Mouse (Mus musculus) heart, postnatal 0 days (tissue): ENCODE data around the gene Ss18l1. TPM values are rescaled to one million over a fixed set of nuclear protein-coding genes. Genes with fewer than 3 reads are reported as not detected.

Source experiments
- ATAC-seq: fragments of 200-750 bp; cut with Nextera tagmentation; 2 replicates; pipeline ENCODE4 v1.8.0; 2017; ENCODE audit warnings: low read depth, moderate number of reproducible peaks, moderate library complexity; ENCODE audit not compliant: insufficient read depth
- DNase-seq: peaks from one replicate; pipeline ENCODE4 v3.0.0-alpha.2; 2016; ENCODE audit warnings: low spot score
- H3K27ac ChIP-seq: fragments of 300-500 bp; sonication (generic); 2 replicates; pipeline ENCODE4 v1.5.1; 2014; ENCODE audit warnings: low read depth, mild to moderate bottlenecking
- H3K27me3 ChIP-seq: fragments of 300-500 bp; sonication (generic); 2 replicates; pipeline ENCODE4 v1.6.1; 2014; ENCODE audit warnings: low read length, mixed read lengths; ENCODE audit not compliant: control insufficient read depth, insufficient read depth
- H3K36me3 ChIP-seq: fragments of 300-500 bp; sonication (generic); replicated peaks from 2 replicates; pipeline ENCODE4 v1.6.1; 2014; ENCODE audit warnings: low read length, mixed read lengths; ENCODE audit not compliant: control insufficient read depth, insufficient read depth
- H3K4me1 ChIP-seq: fragments of 300-500 bp; sonication (generic); 2 replicates; pipeline ENCODE4 v1.6.1; 2014; ENCODE audit warnings: antibody characterized with exemption; ENCODE audit not compliant: control insufficient read depth, insufficient read depth
- H3K4me2 ChIP-seq: fragments of 300-500 bp; sonication (generic); 2 replicates; pipeline ENCODE4 v1.6.1; 2014; ENCODE audit warnings: low read depth, mild to moderate bottlenecking, low read length, moderate library complexity
- H3K4me3 ChIP-seq: fragments of 300-500 bp; sonication (generic); 2 replicates; pipeline ENCODE4 v1.5.1; 2014; ENCODE audit warnings: low read depth, low read length
- H3K9ac ChIP-seq: fragments of 300-500 bp; sonication (generic); replicated peaks from 2 replicates; pipeline ENCODE4 v1.6.1; 2014; ENCODE audit warnings: low read depth, low read length, mixed read lengths
- H3K9me3 ChIP-seq: fragments of 300-500 bp; sonication (generic); replicated peaks from 2 replicates; pipeline ENCODE4 v1.6.1; 2016; ENCODE audit warnings: low read length; ENCODE audit not compliant: control insufficient read depth
- CTCF ChIP-seq: IDR thresholded peaks from 2 replicates; pipeline ENCODE4 v1.5.1; 2016; ENCODE audit warnings: antibody characterized with exemption, control low read depth, low read depth
- EP300 ChIP-seq: IDR thresholded peaks from 2 replicates; pipeline ENCODE4 v1.6.1; 2016; ENCODE audit warnings: antibody characterized with exemption, low read depth
- WGBS: fragments of 180-500 bp; shearing (Covaris S2); extraction: QIAGEN DNeasy Blood & Tissue Kit; methylation state at CpG from one replicate; pipeline ENCODE4 v1.1.7; 2014; 5-methylcytosine and 5-hydroxymethylcytosine counted together
- polyA plus RNA-seq: library from polyadenylated mRNA; unstranded; fragments of >200 nt; fragmentation: Nextera tagmentation; extraction: Ambion mirVana; gene quantifications from 2 replicates; pipeline ENCODE4 v1.2.1, GENCODE M21; 2015
- total RNA-seq: library from RNA; depleted of rRNA; stranded (reverse); fragments of >200 nt; gene quantifications from 2 replicates; pipeline ENCODE4 v1.2.3, GENCODE M21; 2014; ENCODE audit warnings: low replicate concordance

The Ss18l1 gene
- total and polyA plus RNA-seq, 2 experiments from 2014 or later, result 2.3 to 5.3 TPM

GRCm38 (mm10) chr2:180090285-180090684, 48.0 kb downstream of the Ss18l1 start:
- no peak for DNase-seq
- Histone ChIP-seq H3K27me3 (no peaks in the 10 kb centered on the region), H3K9me3 (no peaks in the 10 kb centered on the region), H3K4me1 (no peaks in the 10 kb centered on the region), H3K4me3 (no peak overlapping the region), H3K4me2 (no peak overlapping the region), H3K27ac (no peak overlapping the region), H3K9ac (no peak overlapping the region), H3K36me3 (no peaks in the 10 kb centered on the region)
- TF ChIP-seq CTCF (no peak), EP300 (no peak)
- 61% methylated on average over 11 of the region's 11 CpGs for WGBS
- ATAC-seq, result no peak

GRCm38 (mm10) chr2:180095711-180096110, 53.4 kb downstream of the Ss18l1 start:
- Histone ChIP-seq H3K9ac (no peak overlapping the region), H3K4me3 (no peak overlapping the region), H3K27ac (no peak overlapping the region), H3K4me2 (no peak overlapping the region), H3K27me3 (peaks cover 34% of the 10 kb centered on the region), H3K36me3 (no peaks in the 10 kb centered on the region), H3K9me3 (no peaks in the 10 kb centered on the region), H3K4me1 (no peaks in the 10 kb centered on the region)
- DNase-seq, result no peak
- ATAC-seq, result no peak
- whole genome bisulfite sequencing, result 34% methylated on average over 5 of the region's 5 CpGs
- TF ChIP-seq EP300 (no peak), CTCF (no peak)

GRCm38 (mm10) chr2:180097585-180097984, 55.3 kb downstream of the Ss18l1 start:
- H3K27ac ChIP-seq, result no peak overlapping the region
- 24% methylated on average over 3 of the region's 3 CpGs for WGBS
- H3K9ac ChIP-seq, result no peak overlapping the region
- H3K36me3 ChIP-seq, result no peaks in the 10 kb centered on the region
- DNase-seq, result no peak
- no peaks in the 10 kb centered on the region for H3K4me1 ChIP-seq
- TF ChIP-seq EP300, result no peak
- TF ChIP-seq CTCF, result no peak
- no peak overlapping the region for H3K4me3 ChIP-seq
- ATAC-seq, result no peak
- H3K9me3 ChIP-seq, result no peaks in the 10 kb centered on the region
- H3K27me3 ChIP-seq, result peaks cover 52% of the 10 kb centered on the region
- H3K4me2 ChIP-seq, result no peak overlapping the region

DNA sequence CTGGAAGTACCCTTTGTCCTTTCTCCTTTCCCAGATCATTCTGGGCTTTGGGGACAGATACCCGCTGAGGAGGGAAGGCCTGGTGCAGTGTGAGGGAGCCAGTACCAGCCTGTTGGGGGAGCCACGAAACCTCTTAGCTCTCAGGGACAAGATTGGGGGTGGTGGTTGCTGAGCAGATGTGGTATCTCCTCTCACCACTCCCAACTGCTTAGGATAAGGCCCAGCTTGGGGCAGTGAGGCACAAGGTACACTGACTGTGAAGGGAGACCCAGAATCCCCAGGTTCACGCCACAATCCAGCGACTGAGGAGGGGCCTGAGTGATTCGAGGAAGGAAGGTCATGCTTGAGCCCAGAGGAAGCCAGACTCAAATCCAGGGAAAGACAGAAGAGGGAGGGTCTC, 55.9 kb downstream of the Ss18l1 start:
- Histone ChIP-seq H3K4me1 (no peaks in the 10 kb centered on the region), H3K36me3 (no peaks in the 10 kb centered on the region), H3K27ac (no peak overlapping the region), H3K9me3 (no peaks in the 10 kb centered on the region), H3K9ac (no peak overlapping the region), H3K4me3 (no peak overlapping the region), H3K4me2 (no peak overlapping the region), H3K27me3 (peaks cover 58% of the 10 kb centered on the region)
- DNase-seq (no peak), ATAC-seq (no peak)
- TF ChIP-seq EP300, result no peak
- no peak for TF ChIP-seq CTCF
- WGBS, result 20% methylated on average over 5 of the region's 5 CpGs

DNA sequence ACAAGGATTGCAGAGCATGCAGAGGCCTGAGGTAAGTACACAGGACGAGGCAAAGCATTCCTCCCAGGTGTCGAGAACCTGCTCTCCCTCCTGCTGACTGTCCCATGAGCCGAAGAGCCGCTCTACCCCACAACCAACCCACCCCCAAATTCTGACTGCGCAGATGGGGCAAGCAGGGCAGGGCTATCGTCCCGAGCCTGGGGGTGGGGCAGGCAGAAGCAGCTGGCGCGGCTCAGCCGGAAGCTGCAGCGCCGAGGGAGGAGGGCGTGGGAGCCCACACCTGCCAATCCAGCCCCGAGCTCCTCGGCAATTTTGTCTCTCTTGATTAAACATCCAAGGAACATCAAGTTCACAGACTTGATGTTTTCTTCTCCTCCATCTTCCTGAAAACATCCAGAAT, 57.2 kb downstream of the Ss18l1 start:
- 0 out of 2 replicates have a peak, but pooled peaks cover 12% of the 10 kb centered on the region for H3K4me1 ChIP-seq
- H3K4me3 ChIP-seq, result no peak overlapping the region
- ATAC-seq, result no peak
- no peak overlapping the region for H3K27ac ChIP-seq
- DNase-seq, result no peak
- H3K9me3 ChIP-seq, result no peaks in the 10 kb centered on the region
- 13% methylated on average over 15 of the region's 15 CpGs for WGBS
- peaks cover 71% of the 10 kb centered on the region for H3K27me3 ChIP-seq
- no peak overlapping the region for H3K9ac ChIP-seq
- TF ChIP-seq CTCF (no peak), EP300 (no peak)
- peak overlapping the region; percentile 25; the same call in 1 of the 2 replicates for H3K4me2 ChIP-seq
- H3K36me3 ChIP-seq, result no peaks in the 10 kb centered on the region
